Mouse (Mus musculus) heart, postnatal 10 days (tissue): ENCODE measurements around the gene Smug1. TPM values are rescaled to one million over a fixed set of nuclear protein-coding genes. Genes with fewer than 3 reads are reported as not detected.

ENCODE experiments used
- DNase-seq, 2 experiments: peaks; one replicate each; pipeline ENCODE4 v3.0.0; 2021
- intact Hi-C: fragments of 180-260 bp; cut with DNase I; formaldehyde crosslinking; loops from one replicate; pipeline ENCODE4 v1.15.1; 2025
- total RNA-seq, 2 experiments: library from RNA; stranded (reverse); gene quantifications; 2 replicates each; pipeline ENCODE4 v1.2.3; 2021

The Smug1 gene
- total RNA-seq, 2 experiments from 2014 or later, result 13.7 to 16.1 TPM

GRCm38 (mm10) chr15:103113077-103113476, 53.8 kb downstream of the Smug1 start:
- intact Hi-C loops, result no loop called here
- no peak for DNase-seq

GRCm38 (mm10) chr15:103112309-103112708, 54.6 kb downstream of the Smug1 start:
- intact Hi-C loops, result no loop called here
- DNase-seq, result no peak

GRCm38 (mm10) chr15:103109940-103110339, 57.0 kb downstream of the Smug1 start:
- intact Hi-C loops, result no loop called here
- no peak for DNase-seq

GRCm38 (mm10) chr15:103108066-103108676, 58.7 kb downstream of the Smug1 start:
- intact Hi-C loops, result no loop called here
- DNase-seq, result no peak

GRCm38 (mm10) chr15:103106201-103106600, 60.7 kb downstream of the Smug1 start:
- DNase-seq, result no peak
- intact Hi-C loops, result no loop called here

Other genes with a start within 250 kb of the Smug1 start
- not detected for gene Hoxc13, start 246.0 kb downstream of the Smug1 start, total RNA-seq
- not detected for gene Hoxc12, start 230.3 kb downstream of the Smug1 start, total RNA-seq
- gene Hoxc11, start 212.7 kb downstream of the Smug1 start, total RNA-seq, result not detected
- not detected for gene Hoxc10, start 200.3 kb downstream of the Smug1 start, total RNA-seq
- gene Hoxc5, start 199.6 kb downstream of the Smug1 start, total RNA-seq, result under 1 TPM; 0.12 to 0.15 TPM
- gene Hoxc9, start 190.7 kb downstream of the Smug1 start, total RNA-seq, result not detected
- gene Hoxc8, start 176.5 kb downstream of the Smug1 start, total RNA-seq, result not detected
- under 1 TPM in 1 of 2 experiments, not detected in 1; 0.15 TPM for gene Hoxc6, start 168.8 kb downstream of the Smug1 start, total RNA-seq
- gene Hoxc4, start 148.2 kb downstream of the Smug1 start, total RNA-seq, result under 1 TPM in 1 of 2 experiments, not detected in 1; 0.24 TPM
- gene Cbx5, start 72.7 kb upstream of the Smug1 start, total RNA-seq, result 10 to 100 TPM; 81.3 to 97.4 TPM
- 100 to 1,000 TPM; 299 to 318 TPM for gene Hnrnpa1, start 73.3 kb upstream of the Smug1 start, total RNA-seq
- 1 to 10 TPM in 1 of 2 experiments, under 1 TPM in 1; 0.30 to 1.0 TPM for gene Nfe2, start 91.3 kb upstream of the Smug1 start, total RNA-seq
- gene Copz1, start 105.6 kb upstream of the Smug1 start, total RNA-seq, result 10 to 100 TPM; 81.2 to 83.3 TPM
- not detected for gene Gpr84, start 143.5 kb upstream of the Smug1 start, total RNA-seq
- gene Zfp385a, start 173.0 kb upstream of the Smug1 start, total RNA-seq, result 10 to 100 TPM; 24.3 to 26.2 TPM
- 100 to 1,000 TPM in 1 of 2 experiments, 10 to 100 TPM in 1; 89.4 to 101 TPM for gene Itga5, start 199.7 kb upstream of the Smug1 start, total RNA-seq